Mouse (Mus musculus): ENCODE measurements around the gene Bag1. TPM values are rescaled to one million over a fixed set of nuclear protein-coding genes. Genes with fewer than 3 reads are reported as not detected.

Bag1 gene
- 185 and 207 TPM in 2 replicates for polyA plus RNA-seq (2015; fragmentation: Nextera tagmentation; extraction: Ambion mirVana)

GRCm38 (mm10) chr4:40948160-40948708 is at the start of gene Bag1, which contains the start of gene Chmp5:
Bag1 (minus strand) TSS chr4:40948294.
Chmp5 (plus strand) TSS chr4:40948407.
- Histone ChIP-seq H3K4me3 (peak within 1 kb of the TSS; percentile 86), H3K27ac (peak within 1 kb of the TSS; percentile 78), H3K4me2 (peak within 1 kb of the TSS; percentile 88), H3K9ac (peak within 1 kb of the TSS; percentile 87), H3K9me3 (replicated peaks) (no peaks in the 10 kb centered on the region), H3K27me3 (no peaks in the 10 kb centered on the region), H3K4me1 (peaks cover 25% of the 10 kb centered on the region), H3K36me3 (ENCODE audit: poor library complexity, severe bottlenecking) (peaks cover 50% of the 10 kb centered on the region)
- peak; percentile 98 for ATAC-seq
- under 1% methylated on average over 47 of the region's 50 CpGs for whole genome bisulfite sequencing

- ATAC-seq = no peak
- no peaks in the 10 kb centered on the region for H3K4me1 ChIP-seq
- no peak overlapping the region for H3K4me2 ChIP-seq
- H3K9me3 ChIP-seq (replicated peaks) = no peaks in the 10 kb centered on the region
- H3K4me3 ChIP-seq = no peak overlapping the region
- no peak overlapping the region for H3K9ac ChIP-seq
- WGBS = 95% methylated on average over 6 of the region's 6 CpGs
- H3K27me3 ChIP-seq = no peaks in the 10 kb centered on the region
- peaks cover 96% of the 10 kb centered on the region for H3K36me3 ChIP-seq (ENCODE audit: poor library complexity, severe bottlenecking)
- H3K27ac ChIP-seq = no peak overlapping the region
Measured at GRCm38 (mm10) chr4:40996302-40996701, 48.2 kb upstream of the Bag1 start.

GRCm38 (mm10) chr4:40989633-40990032 is 41.5 kb upstream of the Bag1 start:
- Histone ChIP-seq H3K27ac (no peak overlapping the region), H3K4me3 (no peak overlapping the region), H3K27me3 (no peaks in the 10 kb centered on the region), H3K9ac (no peak overlapping the region), H3K4me1 (no peaks in the 10 kb centered on the region), H3K9me3 (replicated peaks) (no peaks in the 10 kb centered on the region), H3K36me3 (ENCODE audit: poor library complexity, severe bottlenecking) (peaks cover 94% of the 10 kb centered on the region), H3K4me2 (no peak overlapping the region)
- ATAC-seq = no peak
- 90% methylated on average over 6 of the region's 6 CpGs for WGBS

GRCm38 (mm10) chr4:40983686-40984085 is 35.6 kb upstream of the Bag1 start:
- ATAC-seq = no peak
- Histone ChIP-seq H3K4me2 (no peak overlapping the region), H3K27me3 (no peaks in the 10 kb centered on the region), H3K27ac (no peak overlapping the region), H3K4me3 (no peak overlapping the region), H3K4me1 (no peaks in the 10 kb centered on the region), H3K9me3 (replicated peaks) (no peaks in the 10 kb centered on the region), H3K36me3 (ENCODE audit: poor library complexity, severe bottlenecking) (peaks cover 88% of the 10 kb centered on the region), H3K9ac (no peak overlapping the region)
- 91% methylated on average over 1 of the region's 1 CpGs for WGBS

GRCm38 (mm10) chr4:40982486-40982885 is 34.4 kb upstream of the Bag1 start:
- Histone ChIP-seq H3K4me2 (no peak overlapping the region), H3K4me1 (no peaks in the 10 kb centered on the region), H3K27me3 (no peaks in the 10 kb centered on the region), H3K9me3 (replicated peaks) (no peaks in the 10 kb centered on the region), H3K9ac (no peak overlapping the region), H3K36me3 (ENCODE audit: poor library complexity, severe bottlenecking) (peaks cover 89% of the 10 kb centered on the region), H3K27ac (no peak overlapping the region), H3K4me3 (no peak overlapping the region)
- 83% methylated on average over 3 of the region's 3 CpGs for WGBS
- ATAC-seq = no peak

GRCm38 (mm10) chr4:40979430-40979829 is 31.3 kb upstream of the Bag1 start:
- peaks cover 74% of the 10 kb centered on the region for H3K36me3 ChIP-seq (ENCODE audit: poor library complexity, severe bottlenecking)
- no peak overlapping the region for H3K9ac ChIP-seq
- no peak for ATAC-seq
- no peak overlapping the region for H3K4me3 ChIP-seq
- WGBS = 90% methylated on average over 1 of the region's 1 CpGs
- no peak overlapping the region for H3K27ac ChIP-seq
- no peaks in the 10 kb centered on the region for H3K27me3 ChIP-seq
- no peak overlapping the region for H3K4me2 ChIP-seq
- H3K9me3 ChIP-seq (replicated peaks) = no peaks in the 10 kb centered on the region
- H3K4me1 ChIP-seq = no peaks in the 10 kb centered on the region

- peaks cover 12% of the 10 kb centered on the region for H3K4me1 ChIP-seq
- 95% methylated on average over 10 of the region's 10 CpGs for WGBS
- ATAC-seq = no peak
- H3K9ac ChIP-seq = no peak overlapping the region
- no peaks in the 10 kb centered on the region for H3K27me3 ChIP-seq
- no peak overlapping the region for H3K4me2 ChIP-seq
- H3K36me3 ChIP-seq (ENCODE audit: poor library complexity, severe bottlenecking) = peaks cover 52% of the 10 kb centered on the region
- H3K4me3 ChIP-seq = no peak overlapping the region
- no peak overlapping the region for H3K27ac ChIP-seq
- no peaks in the 10 kb centered on the region for H3K9me3 ChIP-seq (replicated peaks)
Measured at GRCm38 (mm10) chr4:40976651-40977050, 28.6 kb upstream of the Bag1 start.

- ATAC-seq = no peak
Measured at GRCm38 (mm10) chr4:40975678-40976077, 27.6 kb upstream of the Bag1 start.

GRCm38 (mm10) chr4:40974011-40974410 is 25.9 kb upstream of the Bag1 start:
- peaks cover 27% of the 10 kb centered on the region for H3K36me3 ChIP-seq (ENCODE audit: poor library complexity, severe bottlenecking)
- H3K4me3 ChIP-seq = no peak overlapping the region
- WGBS = 94% methylated on average over 1 of the region's 1 CpGs
- H3K27ac ChIP-seq = no peak overlapping the region
- H3K4me2 ChIP-seq = no peak overlapping the region
- no peak for ATAC-seq
- H3K4me1 ChIP-seq = peaks cover 21% of the 10 kb centered on the region
- no peaks in the 10 kb centered on the region for H3K27me3 ChIP-seq
- H3K9me3 ChIP-seq (replicated peaks) = no peaks in the 10 kb centered on the region
- H3K9ac ChIP-seq = no peak overlapping the region

More at GRCm38 (mm10) chr4:40975678-40976077, 27.6 kb upstream of the Bag1 start:
- WGBS = 98% methylated on average over 3 of the region's 3 CpGs
- no peak overlapping the region for H3K27ac ChIP-seq
- no peak overlapping the region for H3K4me2 ChIP-seq
- no peaks in the 10 kb centered on the region for H3K27me3 ChIP-seq
- peaks cover 12% of the 10 kb centered on the region for H3K4me1 ChIP-seq
- H3K9me3 ChIP-seq (replicated peaks) = no peaks in the 10 kb centered on the region
- H3K9ac ChIP-seq = no peak overlapping the region
- H3K4me3 ChIP-seq = no peak overlapping the region
- peaks cover 43% of the 10 kb centered on the region for H3K36me3 ChIP-seq (ENCODE audit: poor library complexity, severe bottlenecking)

- no peak overlapping the region for H3K27ac ChIP-seq
- no peak for ATAC-seq
- peak overlapping the region; percentile 97 for H3K4me3 ChIP-seq
- peak overlapping the region; percentile 86 for H3K9ac ChIP-seq
- H3K4me1 ChIP-seq = peaks cover 21% of the 10 kb centered on the region
- H3K36me3 ChIP-seq (ENCODE audit: poor library complexity, severe bottlenecking) = peaks cover 23% of the 10 kb centered on the region
- no peaks in the 10 kb centered on the region for H3K27me3 ChIP-seq
- H3K9me3 ChIP-seq (replicated peaks) = no peaks in the 10 kb centered on the region
- 25% methylated on average over 13 of the region's 13 CpGs for WGBS
- peak overlapping the region; percentile 84 for H3K4me2 ChIP-seq
Measured at GRCm38 (mm10) chr4:40971744-40972143, 23.6 kb upstream of the Bag1 start.

GRCm38 (mm10) chr4:40970842-40971701 is 23.0 kb upstream of the Bag1 start, which contains the start of gene Nfx1:
Nfx1 (plus strand) TSS chr4:40970906.
- Histone ChIP-seq H3K27ac (peak within 1 kb of the TSS; percentile 89), H3K4me2 (peak within 1 kb of the TSS; percentile 84), H3K27me3 (no peaks in the 10 kb centered on the region), H3K9me3 (replicated peaks) (no peaks in the 10 kb centered on the region), H3K9ac (peak within 1 kb of the TSS; percentile 86), H3K4me3 (peak within 1 kb of the TSS; percentile 97), H3K36me3 (ENCODE audit: poor library complexity, severe bottlenecking) (peaks cover 22% of the 10 kb centered on the region), H3K4me1 (peaks cover 21% of the 10 kb centered on the region)
- under 1% methylated on average over 57 of the region's 85 CpGs for WGBS
- ATAC-seq = peak; percentile 98

- Histone ChIP-seq H3K4me2 (peak overlapping the region; percentile 84), H3K4me1 (peaks cover 21% of the 10 kb centered on the region), H3K27me3 (no peaks in the 10 kb centered on the region), H3K4me3 (peak overlapping the region; percentile 97), H3K36me3 (ENCODE audit: poor library complexity, severe bottlenecking) (peaks cover 28% of the 10 kb centered on the region), H3K9ac (peak overlapping the region; percentile 86), H3K9me3 (replicated peaks) (no peaks in the 10 kb centered on the region), H3K27ac (peak overlapping the region; percentile 89)
- no peak for ATAC-seq
- WGBS = 0% methylated on average over 16 of the region's 16 CpGs
Measured at GRCm38 (mm10) chr4:40970592-40970841, 22.4 kb upstream of the Bag1 start.

All from forebrain, embryonic 13.5 days (tissue).